Mouse (Mus musculus): ENCODE measurements around the gene Slc37a1. TPM values are rescaled to one million over a fixed set of nuclear protein-coding genes. Genes with fewer than 3 reads are reported as not detected.

Slc37a1 gene
- total and polyA plus RNA-seq, 3 experiments, result 1.9 to 6.6 (median 2.2) TPM

DNA sequence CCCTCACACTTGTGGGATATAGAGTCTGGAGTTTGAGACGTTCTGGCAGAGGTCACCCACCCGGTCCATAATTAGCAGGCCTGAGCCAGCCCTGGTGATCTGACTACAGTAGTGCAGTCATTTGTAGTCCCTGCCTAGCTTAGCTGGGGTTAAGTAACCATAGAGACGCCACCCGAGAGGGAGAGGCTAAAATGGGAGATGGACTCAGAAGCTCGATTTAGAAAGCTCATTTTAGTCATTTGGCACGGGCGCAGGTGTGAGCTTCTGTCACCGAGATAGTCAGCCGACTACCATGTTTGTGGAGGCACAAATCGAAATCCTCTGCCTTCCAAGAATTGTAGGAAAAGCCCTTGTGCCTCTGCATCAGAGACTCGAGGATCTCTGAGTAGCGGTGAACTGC is 34.8 kb downstream of the Slc37a1 start:
- Histone ChIP-seq H3K4me1 (ENCODE audit: control insufficient read depth in 1 of 2, insufficient read depth in 2 of 2) (peaks cover 0 to 10% of the 10 kb centered on the region in 2 experiments; a peak in 2 of 4 replicates), H3K4me2 (ENCODE audit: insufficient read depth, low read depth, poor library complexity, severe bottlenecking) (no peak overlapping the region), H3K36me3 (replicated peaks in 1 of 2; ENCODE audit: control insufficient read depth in 1 of 2, insufficient read depth in 1 of 2, low read length in 1 of 2) (no peaks in the 10 kb centered on the region), H3K9ac (ENCODE audit: insufficient read depth, low read depth) (no peak overlapping the region), H3K9me3 (replicated peaks; ENCODE audit: low read length) (no peaks in the 10 kb centered on the region), H3K27me3 (replicated peaks) (peaks cover 14% of the 10 kb centered on the region), H3K27ac (ENCODE audit: insufficient read depth, low read depth) (no peak overlapping the region), H3K79me2 (replicated peaks; ENCODE audit: control insufficient read depth, extremely low read depth, insufficient read depth, poor library complexity, severe bottlenecking) (no peaks in the 10 kb centered on the region), H3K4me3 (replicated peaks in 1 of 3; ENCODE audit: low read depth in 2 of 3, low read length in 2 of 3, poor library complexity in 1 of 3) (no peak overlapping the region)
- TF ChIP-seq MEF2A (IDR thresholded peaks at IDR 0.05; ENCODE audit: borderline replicate concordance, low read depth, low read length), result no peak
- no peak for TF ChIP-seq JUND (conservative IDR thresholded peaks at IDR 0.05; ENCODE audit: low read depth, low read length)
- no peak for TF ChIP-seq NRF1 (IDR thresholded peaks at IDR 0.05; ENCODE audit: low read depth, low read length)
- TF ChIP-seq UBTF (IDR thresholded peaks at IDR 0.05; ENCODE audit: low read depth, low read length), result no peak
- no peak for TF ChIP-seq CHD2 (IDR thresholded peaks at IDR 0.05; ENCODE audit: low read length)
- TF ChIP-seq USF2 (conservative IDR thresholded peaks at IDR 0.05; ENCODE audit: low read depth, low read length), result no peak
- no peak for TF ChIP-seq ELF1 (IDR thresholded peaks at IDR 0.05; ENCODE audit: low read depth, low read length)
- TF ChIP-seq SMC3 (IDR thresholded peaks at IDR 0.05; ENCODE audit: low read depth, low read length), result no peak
- TF ChIP-seq ZMIZ1 (IDR thresholded peaks at IDR 0.05; ENCODE audit: low read depth, low read length), result no peak
- no peak for TF ChIP-seq NELFE (IDR thresholded peaks at IDR 0.05; ENCODE audit: low read depth, low read length)
- dilution Hi-C loops (cut with MboI; ENCODE audit: extremely low pct_ligation_motif_present, extremely low pct_unique_long_range_greater_than_20kb, low sequenced_read_pairs) (no loop called here), in situ Hi-C loops (cut with MboI; ENCODE audit: low pct_ligation_motif_present, low pct_unique_long_range_greater_than_20kb, low sequenced_read_pairs) (no loop called here)
- no peak for DNase-seq (ENCODE audit: extremely low read depth)

DNA sequence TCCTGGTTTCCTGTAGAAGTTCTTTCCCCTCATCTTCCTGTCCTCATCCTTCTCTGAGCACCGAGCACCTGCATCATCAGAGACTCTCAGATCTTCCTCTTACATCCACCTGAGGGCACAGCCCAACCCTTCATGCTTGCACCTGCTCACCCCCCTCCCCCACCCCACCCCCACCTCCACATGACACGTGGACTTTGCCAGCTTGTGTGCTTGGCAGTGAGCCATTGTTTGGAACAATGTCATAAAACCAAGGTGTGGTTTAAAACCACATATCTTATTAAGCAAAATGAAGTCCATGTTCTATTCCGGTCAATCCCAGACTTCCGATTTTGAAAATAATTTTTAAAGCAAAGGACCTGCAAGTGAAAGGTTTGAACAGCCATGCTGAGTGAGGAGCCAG is 35.9 kb downstream of the Slc37a1 start:
- Histone ChIP-seq H3K9me3 (replicated peaks; ENCODE audit: low read length) (no peaks in the 10 kb centered on the region), H3K4me3 (replicated peaks in 1 of 3; ENCODE audit: low read depth in 2 of 3, low read length in 2 of 3, poor library complexity in 1 of 3) (no peak overlapping the region), H3K79me2 (replicated peaks; ENCODE audit: control insufficient read depth, extremely low read depth, insufficient read depth, poor library complexity, severe bottlenecking) (no peaks in the 10 kb centered on the region), H3K27me3 (replicated peaks) (peaks cover 17% of the 10 kb centered on the region), H3K27ac (ENCODE audit: insufficient read depth, low read depth) (no peak overlapping the region), H3K4me2 (ENCODE audit: insufficient read depth, low read depth, poor library complexity, severe bottlenecking) (no peak overlapping the region), H3K36me3 (replicated peaks in 1 of 2; ENCODE audit: control insufficient read depth in 1 of 2, insufficient read depth in 1 of 2, low read length in 1 of 2) (no peaks in the 10 kb centered on the region), H3K9ac (ENCODE audit: insufficient read depth, low read depth) (no peak overlapping the region), H3K4me1 (ENCODE audit: control insufficient read depth in 1 of 2, insufficient read depth in 2 of 2) (peaks cover 0 to 10% of the 10 kb centered on the region in 2 experiments; a peak in 2 of 4 replicates)
- in situ Hi-C loops (cut with MboI; ENCODE audit: low pct_ligation_motif_present, low pct_unique_long_range_greater_than_20kb, low sequenced_read_pairs), result no loop called here
- no peak for TF ChIP-seq SIN3A (IDR thresholded peaks at IDR 0.05; ENCODE audit: low read length)
- TF ChIP-seq POLR2AphosphoS2 (IDR thresholded peaks at IDR 0.05; ENCODE audit: low read depth, low read length), result no peak
- no peak for TF ChIP-seq USF2 (conservative IDR thresholded peaks at IDR 0.05; ENCODE audit: low read depth, low read length)
- no peak for TF ChIP-seq E2F4 (IDR thresholded peaks at IDR 0.05; ENCODE audit: insufficient replicate concordance, low read depth, low read length)
- no peak for TF ChIP-seq JUN (IDR thresholded peaks at IDR 0.05; ENCODE audit: insufficient read depth, low read depth, low read length)
- TF ChIP-seq RCOR1 (conservative IDR thresholded peaks at IDR 0.05; ENCODE audit: low read depth, low read length), result no peak
- TF ChIP-seq KAT2A (IDR thresholded peaks at IDR 0.05; ENCODE audit: insufficient replicate concordance, low read length), result no peak
- no peak for TF ChIP-seq PAX5 (IDR thresholded peaks at IDR 0.05; ENCODE audit: low read length)
- TF ChIP-seq TBP (conservative IDR thresholded peaks at IDR 0.05; ENCODE audit: low read depth, low read length), result no peak
- no peak for TF ChIP-seq MXI1 (IDR thresholded peaks at IDR 0.05; ENCODE audit: low read depth, low read length)
- TF ChIP-seq BHLHE40 (IDR thresholded peaks at IDR 0.05; ENCODE audit: low read depth, low read length), result no peak
- DNase-seq (ENCODE audit: extremely low read depth), result no peak
- dilution Hi-C loops (cut with MboI; ENCODE audit: extremely low pct_ligation_motif_present, extremely low pct_unique_long_range_greater_than_20kb, low sequenced_read_pairs), result no loop called here
